Mouse (Mus musculus): ENCODE data around the gene Habp2. TPM values are rescaled to one million over a fixed set of nuclear protein-coding genes. Genes with fewer than 3 reads are reported as not detected.

Habp2 gene
- polyA plus RNA-seq, 1 experiment from 2014 or later, result 50.5 TPM

DNA sequence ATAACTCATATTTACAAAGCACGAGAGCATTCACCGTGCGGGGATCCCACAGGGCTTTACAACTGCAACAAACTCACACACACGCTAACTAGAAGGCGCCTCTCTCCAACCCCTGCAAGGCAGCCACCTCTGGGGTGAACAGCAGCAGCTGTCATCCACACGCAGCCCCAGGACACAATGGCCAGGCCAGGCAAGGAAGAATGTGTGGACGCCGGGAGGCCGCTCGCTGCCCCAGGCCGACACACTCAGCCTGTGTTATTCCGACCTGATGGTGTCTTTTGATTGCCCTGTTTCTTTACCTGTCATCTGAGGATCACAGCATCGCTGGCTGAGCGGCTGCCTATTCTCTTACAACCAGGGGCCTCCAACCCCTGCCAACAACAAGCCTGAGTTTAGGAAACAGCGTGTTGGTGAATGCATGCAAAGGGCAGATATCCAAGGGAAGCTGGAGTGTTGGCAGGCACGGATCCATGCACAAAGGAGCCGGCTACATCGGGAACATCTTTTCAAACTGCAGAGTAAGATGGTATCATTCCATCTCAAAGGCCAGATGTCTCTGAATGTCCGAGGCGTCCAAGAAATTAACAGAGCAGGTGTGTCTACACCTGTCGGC lies 39.4 kb downstream of the Habp2 start:
- peaks cover 4% of the 10 kb centered on the region; the same call in 1 of the 2 replicates for H3K4me1 ChIP-seq (replicated peaks; ENCODE audit: insufficient read depth, low read length)
- no peak overlapping the region for H3K4me3 ChIP-seq (replicated peaks; ENCODE audit: low read depth, low read length)
- H3K9me3 ChIP-seq (replicated peaks; ENCODE audit: low read length), result no peaks in the 10 kb centered on the region
- ATAC-seq (replicated peaks; ENCODE audit: low FRiP score, low read depth), result no peak
- H3K4me2 ChIP-seq (ENCODE audit: low read length), result peak overlapping the region; percentile 14; the same call in 1 of the 2 replicates
- no peak overlapping the region for H3K27ac ChIP-seq
- TF ChIP-seq CTCF (IDR thresholded peaks at IDR 0.05; ENCODE audit: low read depth), result no peak
- DNase-seq (ENCODE audit: low spot score), result no peak
- no peaks in the 10 kb centered on the region for H3K36me3 ChIP-seq (ENCODE audit: insufficient read depth, low read length)
- H3K27me3 ChIP-seq (ENCODE audit: insufficient read depth, low read length), result no peaks in the 10 kb centered on the region
- H3K9ac ChIP-seq (ENCODE audit: low read depth, low read length), result no peak overlapping the region
- 45% methylated on average over 21 of the region's 21 CpGs for WGBS

DNA sequence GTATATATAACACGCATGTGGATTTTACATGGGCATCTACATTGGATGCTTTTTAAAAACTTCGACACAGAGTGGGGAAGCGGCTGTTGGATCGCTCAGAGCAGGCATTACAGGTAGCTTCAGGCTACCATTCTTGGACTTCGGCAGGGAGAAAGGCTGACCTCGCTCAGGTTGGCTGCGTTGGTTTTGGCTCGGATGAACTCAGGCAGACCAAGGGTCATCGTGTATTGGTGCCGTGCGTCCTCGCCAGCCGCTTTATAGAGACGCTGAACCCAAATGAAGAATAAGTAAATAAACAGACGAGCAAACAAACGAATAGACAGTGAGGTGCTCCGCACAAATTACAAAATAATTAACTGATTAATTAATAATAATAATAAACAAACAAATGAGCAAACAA lies 49.4 kb downstream of the Habp2 start:
- 90% methylated on average over 17 of the region's 17 CpGs for WGBS
- no peak for TF ChIP-seq CTCF (IDR thresholded peaks at IDR 0.05; ENCODE audit: low read depth)
- no peaks in the 10 kb centered on the region for H3K4me1 ChIP-seq (replicated peaks; ENCODE audit: insufficient read depth, low read length)
- no peaks in the 10 kb centered on the region for H3K36me3 ChIP-seq (ENCODE audit: insufficient read depth, low read length)
- ATAC-seq (replicated peaks; ENCODE audit: low FRiP score, low read depth) (no peak), DNase-seq (ENCODE audit: low spot score) (no peak)
- no peaks in the 10 kb centered on the region for H3K27me3 ChIP-seq (ENCODE audit: insufficient read depth, low read length)
- no peak overlapping the region for H3K9ac ChIP-seq (ENCODE audit: low read depth, low read length)
- H3K4me3 ChIP-seq (replicated peaks; ENCODE audit: low read depth, low read length), result no peak overlapping the region
- H3K27ac ChIP-seq, result no peak overlapping the region
- no peaks in the 10 kb centered on the region for H3K9me3 ChIP-seq (replicated peaks; ENCODE audit: low read length)
- H3K4me2 ChIP-seq (ENCODE audit: low read length), result no peak overlapping the region

DNA sequence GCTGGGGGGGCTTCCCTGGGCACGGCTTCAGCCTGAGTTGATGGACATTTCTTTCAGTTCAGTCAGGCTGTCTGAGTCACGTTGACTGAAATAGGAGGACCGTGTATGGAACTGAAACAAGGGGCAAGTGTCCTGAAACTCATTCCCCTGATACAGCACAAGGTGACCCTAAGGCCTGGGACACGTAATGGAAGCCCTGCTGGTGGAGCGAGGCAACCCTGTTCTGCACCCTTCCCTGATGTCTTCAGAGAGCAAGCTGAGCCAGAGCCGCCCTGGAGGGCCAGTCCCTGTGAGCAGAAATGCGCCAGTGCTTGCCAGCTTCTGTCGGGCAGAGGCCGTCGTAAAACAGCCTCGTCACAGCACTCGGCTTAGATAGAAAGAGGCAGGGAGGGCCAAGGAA lies 49.9 kb downstream of the Habp2 start:
- H3K4me3 ChIP-seq (replicated peaks; ENCODE audit: low read depth, low read length), result no peak overlapping the region
- no peak for DNase-seq (ENCODE audit: low spot score)
- 51% methylated on average over 12 of the region's 12 CpGs for WGBS
- ATAC-seq (replicated peaks; ENCODE audit: low FRiP score, low read depth), result no peak
- H3K27ac ChIP-seq, result no peak overlapping the region
- no peaks in the 10 kb centered on the region for H3K36me3 ChIP-seq (ENCODE audit: insufficient read depth, low read length)
- no peak for TF ChIP-seq CTCF (IDR thresholded peaks at IDR 0.05; ENCODE audit: low read depth)
- no peaks in the 10 kb centered on the region for H3K27me3 ChIP-seq (ENCODE audit: insufficient read depth, low read length)
- H3K9me3 ChIP-seq (replicated peaks; ENCODE audit: low read length), result no peaks in the 10 kb centered on the region
- H3K9ac ChIP-seq (ENCODE audit: low read depth, low read length), result no peak overlapping the region
- no peaks in the 10 kb centered on the region for H3K4me1 ChIP-seq (replicated peaks; ENCODE audit: insufficient read depth, low read length)
- H3K4me2 ChIP-seq (ENCODE audit: low read length), result no peak overlapping the region

DNA sequence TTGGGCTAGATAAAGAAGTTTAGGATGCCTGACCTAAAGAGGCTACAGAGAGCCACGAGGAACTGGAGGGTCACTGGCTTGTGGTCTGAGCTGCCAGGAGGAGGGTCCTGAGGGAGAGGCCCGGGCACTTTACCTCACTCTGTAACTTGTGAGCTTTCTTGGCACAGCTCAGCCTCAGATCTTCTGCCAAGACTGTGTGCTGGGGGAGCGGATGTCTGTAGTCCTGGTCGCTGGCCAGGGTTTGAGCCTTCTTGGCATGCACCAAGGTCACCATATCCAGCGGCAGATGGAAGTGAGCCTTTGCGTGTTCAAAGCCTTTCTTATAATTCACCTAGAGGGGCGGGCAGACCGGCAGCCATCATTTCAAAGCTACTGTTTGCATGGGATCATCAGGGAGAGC lies 55.1 kb downstream of the Habp2 start:
- WGBS, result 71% methylated on average over 8 of the region's 8 CpGs
- Histone ChIP-seq H3K4me1 (replicated peaks; ENCODE audit: insufficient read depth, low read length) (no peaks in the 10 kb centered on the region), H3K9ac (ENCODE audit: low read depth, low read length) (no peak overlapping the region), H3K4me2 (ENCODE audit: low read length) (no peak overlapping the region), H3K36me3 (ENCODE audit: insufficient read depth, low read length) (no peaks in the 10 kb centered on the region), H3K4me3 (replicated peaks; ENCODE audit: low read depth, low read length) (no peak overlapping the region), H3K9me3 (replicated peaks; ENCODE audit: low read length) (no peaks in the 10 kb centered on the region), H3K27me3 (ENCODE audit: insufficient read depth, low read length) (no peaks in the 10 kb centered on the region), H3K27ac (no peak overlapping the region)
- ATAC-seq (replicated peaks; ENCODE audit: low FRiP score, low read depth) (no peak), DNase-seq (ENCODE audit: low spot score) (no peak)
- TF ChIP-seq CTCF (IDR thresholded peaks at IDR 0.05; ENCODE audit: low read depth), result no peak

DNA sequence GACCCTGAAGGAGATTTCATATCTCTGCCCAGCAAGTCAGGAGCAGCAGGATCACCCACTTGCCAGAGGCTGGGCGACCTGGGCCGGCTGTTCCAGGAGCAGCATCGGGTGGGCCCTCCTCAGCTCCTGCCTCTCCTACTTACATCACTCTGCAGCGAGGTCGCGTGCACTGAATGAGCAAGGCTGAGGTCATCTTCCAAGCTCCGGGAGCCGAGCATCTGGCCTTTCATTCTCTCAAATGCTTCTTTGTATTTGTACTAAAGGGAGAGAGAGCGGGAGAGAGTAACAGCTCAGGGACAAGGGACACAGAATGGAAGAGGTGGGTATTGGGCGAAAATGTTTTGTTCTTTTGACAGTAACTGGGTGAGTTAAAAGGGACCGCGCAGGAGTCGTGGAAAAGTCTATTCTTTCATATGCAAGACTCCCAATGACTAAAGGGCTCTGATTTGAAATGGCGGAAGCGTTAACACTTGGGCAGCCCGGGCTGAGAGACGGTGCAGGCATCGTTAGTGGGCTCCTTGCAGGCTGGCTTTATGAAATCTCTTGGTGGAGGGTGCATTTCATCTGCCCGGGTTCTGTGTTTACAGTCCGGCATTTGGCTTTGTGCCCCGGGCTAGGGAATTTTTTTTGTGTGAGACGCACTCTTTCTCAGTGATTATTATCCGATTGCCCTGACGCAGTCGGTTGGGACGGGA lies 57.1 kb downstream of the Habp2 start:
- no peaks in the 10 kb centered on the region for H3K9me3 ChIP-seq (replicated peaks; ENCODE audit: low read length)
- 76% methylated on average over 26 of the region's 26 CpGs for WGBS
- no peak overlapping the region for H3K4me2 ChIP-seq (ENCODE audit: low read length)
- no peaks in the 10 kb centered on the region for H3K36me3 ChIP-seq (ENCODE audit: insufficient read depth, low read length)
- no peak overlapping the region for H3K27ac ChIP-seq
- no peaks in the 10 kb centered on the region for H3K4me1 ChIP-seq (replicated peaks; ENCODE audit: insufficient read depth, low read length)
- no peak for DNase-seq (ENCODE audit: low spot score)
- no peak overlapping the region for H3K9ac ChIP-seq (ENCODE audit: low read depth, low read length)
- H3K27me3 ChIP-seq (ENCODE audit: insufficient read depth, low read length), result no peaks in the 10 kb centered on the region
- H3K4me3 ChIP-seq (replicated peaks; ENCODE audit: low read depth, low read length), result no peak overlapping the region
- no peak for TF ChIP-seq CTCF (IDR thresholded peaks at IDR 0.05; ENCODE audit: low read depth)
- no peak for ATAC-seq (replicated peaks; ENCODE audit: low FRiP score, low read depth)

DNA sequence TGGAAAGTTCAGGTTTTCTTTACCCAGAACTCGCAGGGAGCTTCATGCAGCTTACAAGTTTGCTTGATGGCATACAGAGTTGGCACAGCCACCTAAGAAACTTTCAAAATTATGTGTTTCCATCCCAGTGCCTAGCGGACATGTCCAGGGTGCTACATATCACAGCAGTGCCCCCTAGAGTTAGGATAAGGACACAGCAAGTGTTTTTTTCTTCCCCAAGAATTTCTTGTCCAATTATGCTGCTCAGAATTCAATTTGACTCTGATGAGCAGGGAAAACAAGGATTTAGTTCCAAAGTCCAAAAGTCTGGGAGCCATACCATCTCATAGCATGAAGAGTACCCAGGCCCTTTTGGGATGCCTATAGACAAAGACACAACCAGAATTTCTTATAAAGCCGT lies 59.1 kb downstream of the Habp2 start:
- ATAC-seq (replicated peaks; ENCODE audit: low FRiP score, low read depth), result no peak
- H3K4me3 ChIP-seq (replicated peaks; ENCODE audit: low read depth, low read length), result no peak overlapping the region
- no peak overlapping the region for H3K9ac ChIP-seq (ENCODE audit: low read depth, low read length)
- peak; percentile 73 for TF ChIP-seq CTCF (IDR thresholded peaks at IDR 0.05; ENCODE audit: low read depth)
- no peaks in the 10 kb centered on the region for H3K27me3 ChIP-seq (ENCODE audit: insufficient read depth, low read length)
- no peak overlapping the region for H3K4me2 ChIP-seq (ENCODE audit: low read length)
- H3K36me3 ChIP-seq (ENCODE audit: insufficient read depth, low read length), result no peaks in the 10 kb centered on the region
- 77% methylated on average over 3 of the region's 3 CpGs for WGBS
- no peaks in the 10 kb centered on the region for H3K9me3 ChIP-seq (replicated peaks; ENCODE audit: low read length)
- no peak overlapping the region for H3K27ac ChIP-seq
- no peaks in the 10 kb centered on the region for H3K4me1 ChIP-seq (replicated peaks; ENCODE audit: insufficient read depth, low read length)
- DNase-seq (ENCODE audit: low spot score), result peak; percentile 74

All from kidney, postnatal 0 days (tissue).